Mouse (Mus musculus): Measurements from ENCODE around the gene Slfn9. TPM values are rescaled to one million over a fixed set of nuclear protein-coding genes. Genes with fewer than 3 reads are reported as not detected.
A peak's percentile ranks its signal among the peaks of the same experiment; 100 is the strongest.
"Not testable (repeated sequence)": the region's sequence is repeated elsewhere in the genome, so short reads cannot be mapped to it uniquely, and the experiment has no call there.

The Slfn9 gene
- polyA plus RNA-seq, 1 experiment: 28.7 TPM

DNA sequence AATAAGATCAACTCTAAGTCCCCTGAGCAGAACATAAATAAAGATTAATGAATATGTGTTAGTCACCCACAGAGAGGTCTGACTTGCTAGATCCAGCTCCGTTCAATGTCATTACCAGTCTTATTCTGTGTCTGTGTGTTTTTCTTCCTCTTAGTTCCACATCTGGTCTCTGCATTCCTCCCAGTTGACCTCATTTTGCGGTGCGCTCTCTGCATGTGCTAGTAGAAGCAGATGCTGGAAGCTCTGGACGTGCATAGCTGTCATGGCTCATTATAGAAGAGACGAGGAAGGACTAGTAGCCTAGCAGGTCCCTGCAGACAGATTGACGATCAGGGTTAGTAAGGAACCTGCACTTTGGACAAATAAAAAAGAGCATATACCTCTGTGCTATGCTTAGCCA lies 48.3 kb downstream of the Slfn9 start:
- TF ChIP-seq POLR2A (IDR thresholded peaks at IDR 0.05; ENCODE audit: low read depth, low read length) (no peak), CTCF (IDR thresholded peaks at IDR 0.05; ENCODE audit: borderline replicate concordance, insufficient read depth, low read length) (no peak)
- Histone ChIP-seq H3K4me3 (ENCODE audit: insufficient read depth, low read length) (no peak overlapping the region), H3K4me1 (ENCODE audit: control insufficient read depth, insufficient read depth, low read length) (0 out of 2 replicates have a peak, but pooled peaks cover 6% of the 10 kb centered on the region), H3K27ac (ENCODE audit: insufficient read depth, low read length) (no peak overlapping the region)

DNA sequence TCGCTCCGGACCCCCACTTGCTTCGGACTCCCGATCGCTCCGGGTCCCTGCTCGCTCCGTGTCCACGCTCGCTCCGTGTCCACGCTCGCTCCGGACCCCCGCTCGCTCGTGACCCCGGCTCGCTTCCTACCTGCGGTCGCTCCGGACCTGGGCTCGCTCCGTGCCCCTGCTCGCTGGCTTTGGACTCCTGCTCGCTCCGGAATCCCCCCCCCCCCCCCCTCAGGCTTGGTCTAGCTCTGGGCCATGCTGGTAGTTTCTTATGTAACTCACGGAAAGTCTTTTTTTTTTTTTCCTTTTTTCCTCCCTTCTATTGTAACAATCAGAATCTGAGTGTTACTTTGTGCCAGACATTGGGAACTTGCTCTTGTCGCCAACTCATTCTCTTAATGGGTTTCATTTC lies 58.4 kb downstream of the Slfn9 start:
- 0 out of 2 replicates have a peak overlapping the region, but pooled peaks have one; percentile 14 for H3K4me3 ChIP-seq (ENCODE audit: insufficient read depth, low read length)
- H3K27ac ChIP-seq (ENCODE audit: insufficient read depth, low read length): no peak overlapping the region
- H3K4me1 ChIP-seq (ENCODE audit: control insufficient read depth, insufficient read depth, low read length): no peaks in the 10 kb centered on the region
- no peak for TF ChIP-seq CTCF (IDR thresholded peaks at IDR 0.05; ENCODE audit: borderline replicate concordance, insufficient read depth, low read length)
- no peak for TF ChIP-seq POLR2A (IDR thresholded peaks at IDR 0.05; ENCODE audit: low read depth, low read length)

DNA sequence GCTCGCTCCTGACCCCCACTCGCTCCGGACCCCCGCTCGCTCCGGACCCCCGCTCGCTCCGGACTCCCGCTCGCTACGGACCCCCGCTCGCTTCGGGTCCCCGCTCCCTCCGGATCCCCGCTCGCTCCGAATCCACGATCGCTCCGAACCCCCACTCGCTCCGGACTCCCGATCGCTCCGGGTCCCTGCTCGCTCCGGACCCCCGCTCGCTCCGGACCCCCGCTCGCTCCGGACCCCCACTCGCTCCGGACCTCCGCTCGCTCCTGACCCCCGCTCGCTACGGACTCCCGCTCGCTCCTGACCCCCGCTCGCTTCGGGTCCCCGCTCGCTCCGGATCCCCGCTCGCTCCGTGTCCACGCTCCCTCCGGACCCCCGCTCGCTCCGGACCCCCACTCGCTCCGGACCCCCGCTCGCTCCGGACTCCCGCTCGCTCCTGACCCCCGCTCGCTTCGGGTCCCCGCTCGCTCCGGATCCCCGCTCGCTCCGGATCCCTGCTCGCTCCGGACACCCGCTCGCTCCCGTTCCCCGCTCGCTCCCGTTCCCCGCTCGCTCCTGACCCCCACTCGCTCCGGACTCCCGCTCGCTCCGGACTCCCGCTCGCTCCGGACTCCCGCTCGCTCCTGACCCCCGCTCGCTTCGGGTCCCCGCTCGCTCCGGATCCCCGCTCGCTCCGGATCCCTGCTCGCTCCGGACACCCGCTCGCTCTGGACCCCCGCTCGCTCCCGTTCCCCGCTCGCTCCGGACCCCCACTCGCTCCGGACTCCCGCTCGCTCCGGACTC lies 59.8 kb downstream of the Slfn9 start:
- not testable (repeated sequence) for H3K27ac ChIP-seq (ENCODE audit: insufficient read depth, low read length); H3K4me3 ChIP-seq (ENCODE audit: insufficient read depth, low read length); H3K4me1 ChIP-seq (ENCODE audit: control insufficient read depth, insufficient read depth, low read length)

DNA sequence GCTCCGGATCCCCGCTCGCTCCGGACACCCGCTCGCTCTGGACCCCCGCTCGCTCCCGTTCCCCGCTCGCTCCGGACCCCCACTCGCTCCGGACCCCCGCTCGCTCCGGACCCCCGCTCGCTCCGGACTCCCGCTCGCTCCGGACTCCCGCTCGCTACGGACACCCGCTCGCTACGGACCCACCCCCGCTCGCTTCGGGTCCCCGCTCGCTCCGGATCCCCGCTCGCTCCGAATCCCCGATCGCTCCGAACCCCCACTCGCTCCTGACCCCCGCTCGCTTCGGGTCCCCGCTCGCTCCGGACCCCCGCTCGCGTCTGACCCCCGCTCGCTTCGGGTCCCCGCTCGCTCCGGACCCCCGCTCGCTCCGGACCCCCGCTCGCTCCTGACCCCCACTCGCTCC lies 60.5 kb downstream of the Slfn9 start:
- not testable (repeated sequence) for H3K27ac ChIP-seq (ENCODE audit: insufficient read depth, low read length); H3K4me1 ChIP-seq (ENCODE audit: control insufficient read depth, insufficient read depth, low read length); H3K4me3 ChIP-seq (ENCODE audit: insufficient read depth, low read length)

DNA sequence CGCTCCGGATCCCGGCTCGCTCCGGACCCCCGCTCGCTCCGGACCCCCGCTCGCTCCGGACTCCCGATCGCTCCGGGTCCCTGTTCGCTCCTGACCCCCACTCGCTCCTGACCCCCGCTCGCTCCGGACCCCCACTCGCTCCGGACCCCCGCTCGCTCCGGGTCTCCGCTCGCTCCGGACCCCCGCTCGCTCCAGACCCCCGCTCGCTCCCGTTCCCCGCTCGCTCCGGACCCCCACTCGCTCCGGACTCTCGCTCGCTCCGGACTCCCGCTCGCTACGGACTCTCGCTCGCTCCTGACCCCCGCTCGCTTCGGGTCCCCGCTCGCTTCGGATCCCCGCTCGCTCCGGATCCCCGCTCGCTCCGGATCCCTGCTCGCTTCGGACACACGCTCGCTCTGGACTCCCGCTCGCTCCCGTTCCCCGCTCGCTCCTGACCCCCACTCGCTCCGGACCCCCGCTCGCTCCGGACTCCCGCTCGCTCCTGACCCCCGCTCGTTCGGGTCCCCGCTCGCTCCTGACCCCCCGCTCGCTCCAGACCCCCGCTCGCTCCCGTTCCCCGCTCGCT lies 61.2 kb downstream of the Slfn9 start:
- H3K4me1 ChIP-seq (ENCODE audit: control insufficient read depth, insufficient read depth, low read length); H3K27ac ChIP-seq (ENCODE audit: insufficient read depth, low read length); H3K4me3 ChIP-seq (ENCODE audit: insufficient read depth, low read length): not testable (repeated sequence)

DNA sequence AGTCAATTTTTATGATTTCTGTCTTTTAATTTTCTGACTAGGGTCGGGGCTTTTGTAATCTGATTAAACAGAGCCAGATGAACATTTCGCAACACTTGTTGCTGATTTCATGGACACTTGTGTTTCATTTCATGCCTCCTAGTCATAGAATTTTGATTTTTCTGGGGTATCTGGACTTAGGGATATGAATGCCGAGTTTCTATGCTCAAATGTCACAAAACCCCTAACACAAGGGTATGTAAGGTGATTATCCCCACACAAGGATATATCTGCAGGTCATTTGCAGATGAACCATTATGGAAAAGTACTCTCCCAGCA lies 62.0 kb downstream of the Slfn9 start:
- no peaks in the 10 kb centered on the region for H3K4me1 ChIP-seq (ENCODE audit: control insufficient read depth, insufficient read depth, low read length)
- H3K4me3 ChIP-seq (ENCODE audit: insufficient read depth, low read length): no peak overlapping the region
- H3K27ac ChIP-seq (ENCODE audit: insufficient read depth, low read length): no peak overlapping the region
- no peak for TF ChIP-seq CTCF (IDR thresholded peaks at IDR 0.05; ENCODE audit: borderline replicate concordance, insufficient read depth, low read length)
- TF ChIP-seq POLR2A (IDR thresholded peaks at IDR 0.05; ENCODE audit: low read depth, low read length): no peak

DNA sequence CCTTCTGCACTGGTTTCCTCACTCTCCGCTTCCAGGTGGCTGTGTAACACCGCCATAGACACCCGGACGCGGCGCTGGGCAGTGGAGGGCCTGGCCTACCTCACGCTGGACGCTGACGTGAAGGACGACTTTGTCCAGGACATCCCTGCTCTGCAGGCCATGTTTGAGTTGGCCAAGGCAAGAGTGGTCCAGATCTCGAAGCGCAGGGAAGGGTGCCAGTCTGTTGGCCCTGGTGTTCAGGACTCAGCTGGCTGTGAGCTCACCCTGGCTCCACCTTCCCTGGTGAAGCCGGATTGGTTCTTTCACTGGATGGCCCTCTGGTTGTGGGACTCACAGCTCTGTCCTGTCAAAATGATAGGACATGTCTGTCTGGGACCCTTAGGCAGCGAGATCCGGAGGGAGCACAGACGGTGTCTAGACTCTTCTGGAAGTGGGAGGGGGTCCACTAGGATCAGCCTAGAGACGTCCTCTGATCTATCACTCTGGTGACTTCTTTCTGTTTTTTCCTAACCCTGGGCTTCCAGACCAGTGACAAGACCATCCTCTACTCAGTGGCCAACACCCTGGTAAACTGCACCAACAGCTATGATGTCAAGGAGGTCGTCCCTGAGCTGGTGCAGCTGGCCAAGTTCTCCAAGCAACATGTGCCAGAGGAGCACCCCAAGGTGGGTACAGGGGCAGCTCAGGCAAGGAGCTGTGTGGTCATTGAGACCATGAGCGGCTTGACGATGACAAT lies 62.6 kb downstream of the Slfn9 start:
- TF ChIP-seq POLR2A (IDR thresholded peaks at IDR 0.05; ENCODE audit: low read depth, low read length) (no peak), CTCF (IDR thresholded peaks at IDR 0.05; ENCODE audit: borderline replicate concordance, insufficient read depth, low read length) (no peak)
- no peaks in the 10 kb centered on the region for H3K4me1 ChIP-seq (ENCODE audit: control insufficient read depth, insufficient read depth, low read length)
- no peak overlapping the region for H3K27ac ChIP-seq (ENCODE audit: insufficient read depth, low read length)
- no peak overlapping the region for H3K4me3 ChIP-seq (ENCODE audit: insufficient read depth, low read length)

Other genes starting within 250 kb of the Slfn9 start
- gene Cct6b, start 227.5 kb downstream of the Slfn9 start, polyA plus RNA-seq (2011; ENCODE audit: insufficient read length, low read depth, missing spikeins): 0.28 TPM in 1 of 2 replicates, not detected in the other
- 13.3 and 13.6 TPM in 2 replicates for gene Zfp830, start 227.5 kb downstream of the Slfn9 start, polyA plus RNA-seq (2011; ENCODE audit: insufficient read length, low read depth, missing spikeins)
- 28.5 and 30.5 TPM in 2 replicates for gene Lig3, start 210.7 kb downstream of the Slfn9 start, polyA plus RNA-seq (2011; ENCODE audit: insufficient read length, low read depth, missing spikeins)
- 5.7 and 6.2 TPM in 2 replicates for gene Rffl, start 120.6 kb downstream of the Slfn9 start, polyA plus RNA-seq (2011; ENCODE audit: insufficient read length, low read depth, missing spikeins)
- gene Rad51d, start 101.2 kb downstream of the Slfn9 start, polyA plus RNA-seq (2011; ENCODE audit: insufficient read length, low read depth, missing spikeins): 11.3 and 14.0 TPM in 2 replicates
- gene Fndc8, start 99.7 kb downstream of the Slfn9 start, polyA plus RNA-seq (2011; ENCODE audit: insufficient read length, low read depth, missing spikeins): not detected in 2 replicates
- gene Nle1, start 83.4 kb downstream of the Slfn9 start, polyA plus RNA-seq (2011; ENCODE audit: insufficient read length, low read depth, missing spikeins): 15.0 and 17.4 TPM in 2 replicates
- not detected in 2 replicates for gene Unc45b, start 81.3 kb downstream of the Slfn9 start, polyA plus RNA-seq (2011; ENCODE audit: insufficient read length, low read depth, missing spikeins)
- 1.0 and 5.1 TPM in 2 replicates for gene Slfn5, start 40.5 kb downstream of the Slfn9 start, polyA plus RNA-seq (2011; ENCODE audit: insufficient read length, low read depth, missing spikeins)
- 2.2 and 4.2 TPM in 2 replicates for gene Slfn8, start 29.0 kb upstream of the Slfn9 start, polyA plus RNA-seq (2011; ENCODE audit: insufficient read length, low read depth, missing spikeins)
- 7.4 and 7.7 TPM in 2 replicates for gene Slfn2, start 73.3 kb upstream of the Slfn9 start, polyA plus RNA-seq (2011; ENCODE audit: insufficient read length, low read depth, missing spikeins)
- not detected in 2 replicates for gene Slfn1, start 125.0 kb upstream of the Slfn9 start, polyA plus RNA-seq (2011; ENCODE audit: insufficient read length, low read depth, missing spikeins)
- not detected in 2 replicates for gene Slfn4, start 183.4 kb upstream of the Slfn9 start, polyA plus RNA-seq (2011; ENCODE audit: insufficient read length, low read depth, missing spikeins)
- gene Slfn3, start 199.5 kb upstream of the Slfn9 start, polyA plus RNA-seq (2011; ENCODE audit: insufficient read length, low read depth, missing spikeins): 0.46 and 0.83 TPM in 2 replicates

Measured in embryonic fibroblast, embryonic 13.5 days (primary cell).